Mouse (Mus musculus) retina, embryonic 14.5 days (tissue): ENCODE measurements around the gene Col6a5.

Experiments
- DNase-seq: peaks from one replicate; pipeline ENCODE4 v3.0.0-alpha.2; 2015; ENCODE audit warnings: low spot score

The Col6a5 gene

GRCm38 (mm10) chr9:105827076-105827647, 133.3 kb downstream of the Col6a5 start:
- no peak for DNase-seq

GRCm38 (mm10) chr9:105820711-105821110, 139.7 kb downstream of the Col6a5 start:
- no peak for DNase-seq

GRCm38 (mm10) chr9:105819155-105819709, 141.2 kb downstream of the Col6a5 start:
- no peak for DNase-seq

GRCm38 (mm10) chr9:105814436-105814835, 146.0 kb downstream of the Col6a5 start:
- DNase-seq = no peak

GRCm38 (mm10) chr9:105811458-105811857, 149.0 kb downstream of the Col6a5 start:
- DNase-seq = no peak

- no peak for DNase-seq
These were observed 151.4 kb downstream of the Col6a5 start for GRCm38 (mm10) chr9:105808920-105809505.
